Mouse (Mus musculus) cerebellum, postnatal 10 days (tissue): ENCODE data around the gene Dtnb.
"Not testable (repeated sequence)": the region's sequence is repeated elsewhere in the genome, so short reads cannot be mapped to it uniquely, and the experiment has no call there.

ENCODE experiments used
- DNase-seq, 2 experiments: peaks; one replicate each; pipeline ENCODE4 v3.0.0; 2021; ENCODE audit warnings: mixed read lengths in 2 of 2

The Dtnb gene

GRCm38 (mm10) chr12:3571787-3572580 lies at the start of gene Dtnb:
Gene Dtnb, plus strand, starts transcription at chr12:3572381.
- peak; percentile 85 for DNase-seq

- no peak for DNase-seq
Measured at GRCm38 (mm10) chr12:3525536-3525935, 46.6 kb upstream of the Dtnb start.

- not testable (repeated sequence) for DNase-seq
Measured at GRCm38 (mm10) chr12:3535446-3535845, 36.7 kb upstream of the Dtnb start.

- peak; percentile 76 to 82 for DNase-seq
Measured at GRCm38 (mm10) chr12:3537616-3538015, 34.6 kb upstream of the Dtnb start.

- no peak for DNase-seq
Measured at GRCm38 (mm10) chr12:3538036-3538435, 34.1 kb upstream of the Dtnb start.

GRCm38 (mm10) chr12:3539605-3540004 lies 32.6 kb upstream of the Dtnb start:
- no peak for DNase-seq

GRCm38 (mm10) chr12:3540871-3541270 lies 31.3 kb upstream of the Dtnb start:
- no peak for DNase-seq

- DNase-seq: no peak
Measured at GRCm38 (mm10) chr12:3545451-3545850, 26.7 kb upstream of the Dtnb start.

GRCm38 (mm10) chr12:3546121-3546658 lies 26.0 kb upstream of the Dtnb start:
- DNase-seq: no peak

- no peak for DNase-seq
Measured at GRCm38 (mm10) chr12:3546781-3547180, 25.4 kb upstream of the Dtnb start.

GRCm38 (mm10) chr12:3547506-3547905 lies 24.7 kb upstream of the Dtnb start:
- DNase-seq: no peak

- no peak for DNase-seq
Measured at GRCm38 (mm10) chr12:3547911-3548310, 24.3 kb upstream of the Dtnb start.

- DNase-seq: peak; percentile 64 to 70
Measured at GRCm38 (mm10) chr12:3548582-3549211, 23.5 kb upstream of the Dtnb start.

GRCm38 (mm10) chr12:3550280-3550679 lies 21.9 kb upstream of the Dtnb start:
- DNase-seq: peak; percentile 60 to 68

- peak in 1 of 2 experiments; percentile 18 for DNase-seq
Measured at GRCm38 (mm10) chr12:3557414-3558319, 14.5 kb upstream of the Dtnb start.

- peak; percentile 54 for DNase-seq
Measured at GRCm38 (mm10) chr12:3560596-3560995, 11.6 kb upstream of the Dtnb start.

- no peak for DNase-seq
Measured at GRCm38 (mm10) chr12:3561032-3561431, 11.1 kb upstream of the Dtnb start.

- no peak for DNase-seq
Measured at GRCm38 (mm10) chr12:3562806-3563205, 9.4 kb upstream of the Dtnb start.

GRCm38 (mm10) chr12:3563659-3564058 lies 8.5 kb upstream of the Dtnb start:
- DNase-seq: no peak

GRCm38 (mm10) chr12:3568461-3568991 lies 3.7 kb upstream of the Dtnb start:
- DNase-seq: peak in 1 of 2 experiments; percentile 28

GRCm38 (mm10) chr12:3570711-3571400 lies 1.3 kb upstream of the Dtnb start:
- DNase-seq: peak; percentile 30 to 39
